Mouse (Mus musculus): Measurements from ENCODE around the gene Vmn1r1. TPM values are rescaled to one million over a fixed set of nuclear protein-coding genes. Genes with fewer than 3 reads are reported as not detected.
A peak's percentile ranks its signal among the peaks of the same experiment; 100 is the strongest.

Vmn1r1 gene
- total and polyA plus RNA-seq, 3 experiments: not detected

GRCm38 (mm10) chr1:182115651-182116408 lies 48.5 kb downstream of the Vmn1r1 start:
- H3K79me2 ChIP-seq (replicated peaks; ENCODE audit: control insufficient read depth, extremely low read depth, insufficient read depth, poor library complexity, severe bottlenecking): no peaks in the 10 kb centered on the region
- H3K27ac ChIP-seq (ENCODE audit: insufficient read depth, low read depth): no peak overlapping the region
- no peaks in the 10 kb centered on the region for H3K36me3 ChIP-seq (replicated peaks in 1 of 2; ENCODE audit: control insufficient read depth in 1 of 2, insufficient read depth in 1 of 2, low read length in 1 of 2)
- no peak for TF ChIP-seq MXI1 (IDR thresholded peaks at IDR 0.05; ENCODE audit: low read depth, low read length)
- peak; percentile 65 for TF ChIP-seq SMC3 (IDR thresholded peaks at IDR 0.05; ENCODE audit: low read depth, low read length)
- no peak for TF ChIP-seq BHLHE40 (IDR thresholded peaks at IDR 0.05; ENCODE audit: low read depth, low read length)
- TF ChIP-seq TBP (conservative IDR thresholded peaks at IDR 0.05; ENCODE audit: low read depth, low read length): no peak
- TF ChIP-seq RCOR1 (conservative IDR thresholded peaks at IDR 0.05; ENCODE audit: low read depth, low read length): no peak
- TF ChIP-seq POLR2A (IDR thresholded peaks at IDR 0.05; ENCODE audit: low read depth, low read length): no peak
- TF ChIP-seq USF1 (IDR thresholded peaks at IDR 0.05; ENCODE audit: low read depth, low read length): no peak
- no peak for TF ChIP-seq MEF2A (IDR thresholded peaks at IDR 0.05; ENCODE audit: borderline replicate concordance, low read depth, low read length)
- TF ChIP-seq RAD21 (IDR thresholded peaks at IDR 0.05; ENCODE audit: low read depth, low read length): peak; percentile 59
- no peak for TF ChIP-seq PAX5 (IDR thresholded peaks at IDR 0.05; ENCODE audit: low read length)
- peak in 1 of 2 experiments; percentile 64; a peak in 2 of 4 replicates for TF ChIP-seq CTCF (conservative IDR thresholded peaks at IDR 0.05 in 1 of 2, IDR thresholded peaks at IDR 0.05 in 1 of 2; ENCODE audit: low read depth in 2 of 2, low read length in 2 of 2)
- no peak for TF ChIP-seq CHD2 (IDR thresholded peaks at IDR 0.05; ENCODE audit: low read length)
- no peak for TF ChIP-seq E2F4 (IDR thresholded peaks at IDR 0.05; ENCODE audit: insufficient replicate concordance, low read depth, low read length)
- H3K27me3 ChIP-seq (replicated peaks): no peaks in the 10 kb centered on the region
- dilution Hi-C loops (cut with MboI; ENCODE audit: extremely low pct_ligation_motif_present, extremely low pct_unique_long_range_greater_than_20kb, low sequenced_read_pairs): no loop called here
- H3K4me3 ChIP-seq (replicated peaks in 1 of 3; ENCODE audit: low read depth in 2 of 3, low read length in 2 of 3, poor library complexity in 1 of 3): no peak overlapping the region
- H3K4me1 ChIP-seq (ENCODE audit: control insufficient read depth in 1 of 2, insufficient read depth in 2 of 2): peaks cover 21 to 31% of the 10 kb centered on the region in 2 experiments
- in situ Hi-C loops (cut with MboI; ENCODE audit: low pct_ligation_motif_present, low pct_unique_long_range_greater_than_20kb, low sequenced_read_pairs): loop anchor here (5.0 to 10.0 kb wide), 2 partner anchors 229 to 391 kb away; no protein-coding TSS in a partner anchor
- peak overlapping the region; percentile 51 for H3K4me2 ChIP-seq (ENCODE audit: insufficient read depth, low read depth, poor library complexity, severe bottlenecking)
- H3K9ac ChIP-seq (ENCODE audit: insufficient read depth, low read depth): no peak overlapping the region
- DNase-seq (ENCODE audit: extremely low read depth): no peak
- no peaks in the 10 kb centered on the region for H3K9me3 ChIP-seq (replicated peaks; ENCODE audit: low read length)

DNA sequence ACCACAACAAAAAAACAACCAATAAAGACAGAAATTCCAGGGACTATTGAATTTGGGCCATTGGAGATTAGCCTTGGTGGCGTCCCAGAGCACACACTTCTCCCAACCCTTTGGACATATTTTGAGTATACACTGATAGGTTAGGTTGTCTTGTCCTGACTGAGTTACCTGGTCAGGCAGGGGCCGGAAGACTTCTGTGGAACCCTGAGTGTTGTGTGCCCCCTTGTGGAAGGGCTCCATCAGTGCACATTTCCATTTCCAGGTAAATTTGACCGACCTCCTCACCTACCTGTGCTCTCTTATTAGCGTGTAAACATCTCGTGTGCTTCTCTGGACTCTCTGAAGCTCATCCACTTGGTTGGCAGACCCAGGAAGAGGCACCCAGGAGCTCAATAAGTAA lies 49.1 kb downstream of the Vmn1r1 start:
- H3K27me3 ChIP-seq (replicated peaks): no peaks in the 10 kb centered on the region
- peak overlapping the region; percentile 51 for H3K4me2 ChIP-seq (ENCODE audit: insufficient read depth, low read depth, poor library complexity, severe bottlenecking)
- no peak for TF ChIP-seq JUN (IDR thresholded peaks at IDR 0.05; ENCODE audit: insufficient read depth, low read depth, low read length)
- no peak for TF ChIP-seq CHD1 (IDR thresholded peaks at IDR 0.05; ENCODE audit: low read depth, low read length)
- 0 out of 2 replicates have a peak, but pooled peaks have one; percentile 26 for TF ChIP-seq ELF1 (IDR thresholded peaks at IDR 0.05; ENCODE audit: low read depth, low read length)
- no peak for TF ChIP-seq RCOR1 (conservative IDR thresholded peaks at IDR 0.05; ENCODE audit: low read depth, low read length)
- TF ChIP-seq UBTF (IDR thresholded peaks at IDR 0.05; ENCODE audit: low read depth, low read length): no peak
- peak; percentile 100 for TF ChIP-seq SMC3 (IDR thresholded peaks at IDR 0.05; ENCODE audit: low read depth, low read length)
- TF ChIP-seq JUND (conservative IDR thresholded peaks at IDR 0.05; ENCODE audit: low read depth, low read length): no peak
- peak; percentile 71 to 99 for TF ChIP-seq CTCF (conservative IDR thresholded peaks at IDR 0.05 in 1 of 2, IDR thresholded peaks at IDR 0.05 in 1 of 2; ENCODE audit: low read depth in 2 of 2, low read length in 2 of 2)
- TF ChIP-seq ZC3H11A (IDR thresholded peaks at IDR 0.05; ENCODE audit: low read depth, low read length): peak; percentile 98
- TF ChIP-seq HCFC1 (IDR thresholded peaks at IDR 0.05; ENCODE audit: low read depth, low read length): no peak
- no peak for TF ChIP-seq E2F4 (IDR thresholded peaks at IDR 0.05; ENCODE audit: insufficient replicate concordance, low read depth, low read length)
- peaks cover 27 to 38% of the 10 kb centered on the region in 2 experiments for H3K4me1 ChIP-seq (ENCODE audit: control insufficient read depth in 1 of 2, insufficient read depth in 2 of 2)
- H3K9me3 ChIP-seq (replicated peaks; ENCODE audit: low read length): no peaks in the 10 kb centered on the region
- peak; percentile 53 for DNase-seq (ENCODE audit: extremely low read depth)
- no peak overlapping the region for H3K9ac ChIP-seq (ENCODE audit: insufficient read depth, low read depth)
- no peak overlapping the region for H3K4me3 ChIP-seq (replicated peaks in 1 of 3; ENCODE audit: low read depth in 2 of 3, low read length in 2 of 3, poor library complexity in 1 of 3)
- H3K79me2 ChIP-seq (replicated peaks; ENCODE audit: control insufficient read depth, extremely low read depth, insufficient read depth, poor library complexity, severe bottlenecking): no peaks in the 10 kb centered on the region
- H3K36me3 ChIP-seq (replicated peaks in 1 of 2; ENCODE audit: control insufficient read depth in 1 of 2, insufficient read depth in 1 of 2, low read length in 1 of 2): no peaks in the 10 kb centered on the region
- no peak overlapping the region for H3K27ac ChIP-seq (ENCODE audit: insufficient read depth, low read depth)
- in situ Hi-C loops (cut with MboI; ENCODE audit: low pct_ligation_motif_present, low pct_unique_long_range_greater_than_20kb, low sequenced_read_pairs): loop anchor here (5.0 to 10.0 kb wide), 2 partner anchors 228 to 390 kb away; no protein-coding TSS in a partner anchor
- dilution Hi-C loops (cut with MboI; ENCODE audit: extremely low pct_ligation_motif_present, extremely low pct_unique_long_range_greater_than_20kb, low sequenced_read_pairs): no loop called here

Measured in CH12.LX (cell line).